Mouse (Mus musculus) liver, embryonic 15.5 days (tissue): ENCODE results near the gene Cnih3. TPM values are rescaled to one million over a fixed set of nuclear protein-coding genes. Genes with fewer than 3 reads are reported as not detected.

Experiments
- ATAC-seq: fragments of 200-750 bp; cut with Nextera tagmentation; 2 replicates; pipeline ENCODE4 v1.8.0; 2017; ENCODE audit warnings: moderate number of reproducible peaks, mild to moderate bottlenecking, moderate library complexity; ENCODE audit not compliant: insufficient read depth
- H3K27ac ChIP-seq: fragments of 300-500 bp; sonication (generic); replicated peaks from 2 replicates; pipeline ENCODE4 v1.5.1; 2015; ENCODE audit warnings: mild to moderate bottlenecking, inconsistent platforms
- H3K27me3 ChIP-seq: fragments of 300-500 bp; sonication (generic); 2 replicates; pipeline ENCODE4 v1.6.1; 2015; ENCODE audit warnings: mild to moderate bottlenecking, inconsistent platforms
- H3K36me3 ChIP-seq: fragments of 300-500 bp; sonication (generic); replicated peaks from 2 replicates; pipeline ENCODE4 v1.6.1; 2015; ENCODE audit warnings: moderate library complexity, mild to moderate bottlenecking, inconsistent platforms
- H3K4me1 ChIP-seq: fragments of 300-500 bp; sonication (generic); replicated peaks from 2 replicates; pipeline ENCODE4 v1.6.1; 2015; ENCODE audit warnings: inconsistent platforms
- H3K4me2 ChIP-seq: fragments of 300-500 bp; sonication (generic); 2 replicates; pipeline ENCODE4 v1.6.1; 2015; ENCODE audit warnings: moderate library complexity, mild to moderate bottlenecking, inconsistent platforms
- H3K4me3 ChIP-seq: fragments of 300-500 bp; sonication (generic); replicated peaks from 2 replicates; pipeline ENCODE4 v1.5.1; 2015; ENCODE audit warnings: mild to moderate bottlenecking, inconsistent platforms
- H3K9ac ChIP-seq: fragments of 300-500 bp; sonication (generic); 2 replicates; pipeline ENCODE4 v1.6.1; 2015; ENCODE audit warnings: moderate library complexity, mild to moderate bottlenecking, inconsistent platforms
- H3K9me3 ChIP-seq: fragments of 300-500 bp; sonication (generic); replicated peaks from 2 replicates; pipeline ENCODE4 v1.6.1; 2016; ENCODE audit warnings: inconsistent platforms
- WGBS: fragments of 180-500 bp; shearing (Covaris S2); methylation state at CpG from one replicate; pipeline ENCODE4 v1.1.7; 2015; ENCODE audit warnings: mixed read lengths; ENCODE audit not compliant: insufficient replicate concordance; 5-methylcytosine and 5-hydroxymethylcytosine counted together
- polyA plus RNA-seq: library from polyadenylated mRNA; unstranded; fragments of >200 nt; fragmentation: Nextera tagmentation; extraction: Ambion mirVana; gene quantifications from 2 replicates; pipeline ENCODE4 v1.2.1, GENCODE M21; 2015

Gene Cnih3
- polyA plus RNA-seq, 1 experiment from 2014 or later: 0.03 TPM

- peaks cover 10% of the 10 kb centered on the region for H3K4me1 ChIP-seq
- H3K27ac ChIP-seq: no peak overlapping the region
- no peak overlapping the region for H3K4me2 ChIP-seq
- no peaks in the 10 kb centered on the region for H3K27me3 ChIP-seq
- no peak for ATAC-seq
- no peaks in the 10 kb centered on the region for H3K36me3 ChIP-seq
- no peak overlapping the region for H3K9ac ChIP-seq
- H3K9me3 ChIP-seq: no peaks in the 10 kb centered on the region
- WGBS: 58% methylated on average over 6 of the region's 6 CpGs
- no peak overlapping the region for H3K4me3 ChIP-seq
Measured at GRCm38 (mm10) chr1:181467321-181467670, 114.9 kb downstream of the Cnih3 start.

GRCm38 (mm10) chr1:181469415-181469814 is 117.0 kb downstream of the Cnih3 start:
- H3K4me2 ChIP-seq: no peak overlapping the region
- H3K27me3 ChIP-seq: no peaks in the 10 kb centered on the region
- WGBS: 54% methylated on average over 8 of the region's 8 CpGs
- H3K27ac ChIP-seq: no peak overlapping the region
- H3K9me3 ChIP-seq: no peaks in the 10 kb centered on the region
- no peaks in the 10 kb centered on the region for H3K36me3 ChIP-seq
- no peak overlapping the region for H3K4me3 ChIP-seq
- no peak overlapping the region for H3K9ac ChIP-seq
- ATAC-seq: no peak
- peaks cover 10% of the 10 kb centered on the region for H3K4me1 ChIP-seq

- H3K36me3 ChIP-seq: no peaks in the 10 kb centered on the region
- ATAC-seq: no peak
- WGBS: 61% methylated on average over 8 of the region's 8 CpGs
Measured at GRCm38 (mm10) chr1:181476141-181476540, 123.7 kb downstream of the Cnih3 start.

GRCm38 (mm10) chr1:181476557-181476956 is 124.1 kb downstream of the Cnih3 start:
- H3K4me2 ChIP-seq: no peak overlapping the region
- H3K9ac ChIP-seq: no peak overlapping the region
- no peak overlapping the region for H3K4me3 ChIP-seq
- no peak for ATAC-seq
- no peaks in the 10 kb centered on the region for H3K9me3 ChIP-seq
- H3K36me3 ChIP-seq: no peaks in the 10 kb centered on the region
- H3K27ac ChIP-seq: no peak overlapping the region
- H3K4me1 ChIP-seq: no peaks in the 10 kb centered on the region
- H3K27me3 ChIP-seq: no peaks in the 10 kb centered on the region
- 58% methylated on average over 6 of the region's 6 CpGs for WGBS

More at GRCm38 (mm10) chr1:181476141-181476540, 123.7 kb downstream of the Cnih3 start:
- Histone ChIP-seq H3K4me3 (no peak overlapping the region), H3K4me2 (no peak overlapping the region), H3K9ac (no peak overlapping the region), H3K27me3 (no peaks in the 10 kb centered on the region), H3K4me1 (no peaks in the 10 kb centered on the region), H3K9me3 (no peaks in the 10 kb centered on the region), H3K27ac (no peak overlapping the region)

GRCm38 (mm10) chr1:181484696-181485095 is 132.3 kb downstream of the Cnih3 start:
- no peak overlapping the region for H3K4me2 ChIP-seq
- H3K4me1 ChIP-seq: no peaks in the 10 kb centered on the region
- no peak for ATAC-seq
- no peaks in the 10 kb centered on the region for H3K36me3 ChIP-seq
- H3K27me3 ChIP-seq: no peaks in the 10 kb centered on the region
- 67% methylated on average over 5 of the region's 5 CpGs for WGBS
- no peaks in the 10 kb centered on the region for H3K9me3 ChIP-seq
- H3K9ac ChIP-seq: no peak overlapping the region
- H3K27ac ChIP-seq: no peak overlapping the region
- no peak overlapping the region for H3K4me3 ChIP-seq

- Histone ChIP-seq H3K9me3 (no peaks in the 10 kb centered on the region), H3K4me2 (no peak overlapping the region), H3K27ac (no peak overlapping the region), H3K4me3 (no peak overlapping the region), H3K4me1 (no peaks in the 10 kb centered on the region), H3K36me3 (no peaks in the 10 kb centered on the region), H3K9ac (no peak overlapping the region), H3K27me3 (no peaks in the 10 kb centered on the region)
- ATAC-seq: no peak
- WGBS: 69% methylated on average over 2 of the region's 2 CpGs
Measured at GRCm38 (mm10) chr1:181503471-181503870, 151.0 kb downstream of the Cnih3 start.

- Histone ChIP-seq H3K4me3 (no peak overlapping the region), H3K4me1 (no peaks in the 10 kb centered on the region), H3K9ac (no peak overlapping the region), H3K9me3 (no peaks in the 10 kb centered on the region), H3K27me3 (no peaks in the 10 kb centered on the region), H3K4me2 (no peak overlapping the region), H3K36me3 (no peaks in the 10 kb centered on the region), H3K27ac (no peak overlapping the region)
- whole genome bisulfite sequencing: 10% methylated on average over 8 of the region's 8 CpGs
- no peak for ATAC-seq
Measured at GRCm38 (mm10) chr1:181505367-181505766, 152.9 kb downstream of the Cnih3 start.

Other genes with a start within 250 kb of the Cnih3 start
- 8.8 and 9.5 TPM in 2 replicates for gene Nvl, start 208.4 kb upstream of the Cnih3 start, polyA plus RNA-seq
- 49.1 and 50.1 TPM in 2 replicates for gene Cnih4, start 207.9 kb upstream of the Cnih3 start, polyA plus RNA-seq
- 40.8 and 45.0 TPM in 2 replicates for gene Wdr26, start 140.6 kb upstream of the Cnih3 start, polyA plus RNA-seq
- gene Ccdc121, start 158.8 kb downstream of the Cnih3 start, polyA plus RNA-seq: not detected in 2 replicates
- 1.9 and 2.4 TPM in 2 replicates for gene Dnah14, start 223.9 kb downstream of the Cnih3 start, polyA plus RNA-seq